Mouse (Mus musculus): ENCODE data around the gene Tmem88. TPM values are rescaled to one million over a fixed set of nuclear protein-coding genes. Genes with fewer than 3 reads are reported as not detected.

Tmem88 gene
- polyA plus RNA-seq, 1 experiment: 16.5 TPM

- Histone ChIP-seq H3K36me3 (ENCODE audit: control insufficient read depth, insufficient read depth, low read length) (0 out of 2 replicates have a peak, but pooled peaks cover 3% of the 10 kb centered on the region), H3K4me3 (ENCODE audit: low read depth, low read length) (no peak overlapping the region), H3K27ac (ENCODE audit: insufficient read depth, low read depth, low read length) (peak overlapping the region; percentile 17; the same call in 1 of the 2 replicates), H3K4me1 (ENCODE audit: control insufficient read depth, insufficient read depth, insufficient read length, low read length) (peaks cover 25% of the 10 kb centered on the region), H3K27me3 (ENCODE audit: control insufficient read depth, insufficient read depth, low read length) (no peaks in the 10 kb centered on the region)
- WGBS: 46% methylated on average over 2 of the region's 2 CpGs
- TF ChIP-seq CTCF (IDR thresholded peaks at IDR 0.05; ENCODE audit: extremely low read depth, insufficient read length, insufficient replicate concordance, low read depth, low read length): no peak
- TF ChIP-seq POLR2A (IDR thresholded peaks at IDR 0.05; ENCODE audit: low read depth, low read length): no peak
These were observed 27.8 kb downstream of the Tmem88 start for GRCm38 (mm10) chr11:69369990-69370816.

GRCm38 (mm10) chr11:69369215-69369989 is 28.6 kb downstream of the Tmem88 start, which contains the start of gene Chd3:
Gene Chd3, minus strand, starts transcription at chr11:69369406.
- 0 out of 2 replicates have a peak, but pooled peaks cover 3% of the 10 kb centered on the region for H3K36me3 ChIP-seq (ENCODE audit: control insufficient read depth, insufficient read depth, low read length)
- TF ChIP-seq CTCF (IDR thresholded peaks at IDR 0.05; ENCODE audit: extremely low read depth, insufficient read length, insufficient replicate concordance, low read depth, low read length): no peak
- TF ChIP-seq POLR2A (IDR thresholded peaks at IDR 0.05; ENCODE audit: low read depth, low read length): no peak
- H3K27ac ChIP-seq (ENCODE audit: insufficient read depth, low read depth, low read length): peak within 1 kb of the TSS; percentile 84
- under 1% methylated on average over 22 of the region's 34 CpGs for WGBS
- no peaks in the 10 kb centered on the region for H3K27me3 ChIP-seq (ENCODE audit: control insufficient read depth, insufficient read depth, low read length)
- peaks cover 28% of the 10 kb centered on the region for H3K4me1 ChIP-seq (ENCODE audit: control insufficient read depth, insufficient read depth, insufficient read length, low read length)
- peak within 1 kb of the TSS; percentile 89 for H3K4me3 ChIP-seq (ENCODE audit: low read depth, low read length)

- peaks cover 27% of the 10 kb centered on the region for H3K4me1 ChIP-seq (ENCODE audit: control insufficient read depth, insufficient read depth, insufficient read length, low read length)
- TF ChIP-seq CTCF (IDR thresholded peaks at IDR 0.05; ENCODE audit: extremely low read depth, insufficient read length, insufficient replicate concordance, low read depth, low read length) (no peak), POLR2A (IDR thresholded peaks at IDR 0.05; ENCODE audit: low read depth, low read length) (0 out of 2 replicates have a peak, but pooled peaks have one; percentile 8)
- WGBS: under 1% methylated on average over 98 of the region's 106 CpGs
These were observed 29.4 kb downstream of the Tmem88 start for GRCm38 (mm10) chr11:69368356-69369214.

GRCm38 (mm10) chr11:69367616-69368355 is 30.2 kb downstream of the Tmem88 start:
- Histone ChIP-seq H3K36me3 (ENCODE audit: control insufficient read depth, insufficient read depth, low read length) (peaks cover 4% of the 10 kb centered on the region), H3K27me3 (ENCODE audit: control insufficient read depth, insufficient read depth, low read length) (no peaks in the 10 kb centered on the region), H3K27ac (ENCODE audit: insufficient read depth, low read depth, low read length) (peak overlapping the region; percentile 84), H3K4me1 (ENCODE audit: control insufficient read depth, insufficient read depth, insufficient read length, low read length) (peaks cover 24% of the 10 kb centered on the region), H3K4me3 (ENCODE audit: low read depth, low read length) (peak overlapping the region; percentile 89)
- TF ChIP-seq POLR2A (IDR thresholded peaks at IDR 0.05; ENCODE audit: low read depth, low read length): no peak
- 2% methylated on average over 22 of the region's 22 CpGs for WGBS

More at GRCm38 (mm10) chr11:69368356-69369214, 29.4 kb downstream of the Tmem88 start:
- Histone ChIP-seq H3K27me3 (ENCODE audit: control insufficient read depth, insufficient read depth, low read length) (no peaks in the 10 kb centered on the region), H3K27ac (ENCODE audit: insufficient read depth, low read depth, low read length) (peak overlapping the region; percentile 84), H3K4me3 (ENCODE audit: low read depth, low read length) (peak overlapping the region; percentile 89), H3K36me3 (ENCODE audit: control insufficient read depth, insufficient read depth, low read length) (0 out of 2 replicates have a peak, but pooled peaks cover under 1% of the 10 kb centered on the region)

GRCm38 (mm10) chr11:69366855-69367615 is 31.0 kb downstream of the Tmem88 start:
- Histone ChIP-seq H3K27me3 (ENCODE audit: control insufficient read depth, insufficient read depth, low read length) (no peaks in the 10 kb centered on the region), H3K27ac (ENCODE audit: insufficient read depth, low read depth, low read length) (peak overlapping the region; percentile 81), H3K4me3 (ENCODE audit: low read depth, low read length) (peak overlapping the region; percentile 89), H3K36me3 (ENCODE audit: control insufficient read depth, insufficient read depth, low read length) (peaks cover 9% of the 10 kb centered on the region), H3K4me1 (ENCODE audit: control insufficient read depth, insufficient read depth, insufficient read length, low read length) (peaks cover 22% of the 10 kb centered on the region)
- TF ChIP-seq POLR2A (IDR thresholded peaks at IDR 0.05; ENCODE audit: low read depth, low read length) (no peak), CTCF (IDR thresholded peaks at IDR 0.05; ENCODE audit: extremely low read depth, insufficient read length, insufficient replicate concordance, low read depth, low read length) (no peak)
- WGBS: under 1% methylated on average over 22 of the region's 22 CpGs

Data from small intestine, adult 2 months (tissue).